Mouse (Mus musculus): ENCODE data around the gene Smc1b. TPM values are rescaled to one million over a fixed set of nuclear protein-coding genes. Genes with fewer than 3 reads are reported as not detected.

The Smc1b gene
- polyA plus RNA-seq, 1 experiment from 2014 or later = 0.34 TPM

- Histone ChIP-seq H3K27ac (ENCODE audit: low read depth, low read length) (no peak overlapping the region), H3K4me2 (no peak overlapping the region), H3K27me3 (ENCODE audit: control insufficient read depth, insufficient read depth, low read length) (no peaks in the 10 kb centered on the region), H3K9me3 (ENCODE audit: control insufficient read depth, low read length) (no peaks in the 10 kb centered on the region), H3K4me1 (ENCODE audit: control insufficient read depth, insufficient read depth, low read length) (peaks cover 12% of the 10 kb centered on the region), H3K9ac (ENCODE audit: low read length) (no peak overlapping the region), H3K4me3 (ENCODE audit: low read depth, low read length) (no peak overlapping the region), H3K36me3 (ENCODE audit: control insufficient read depth, insufficient read depth, low read length) (no peaks in the 10 kb centered on the region)
- ATAC-seq (ENCODE audit: low FRiP score) (no peak), DNase-seq (ENCODE audit: low spot score, missing footprints) (no peak)
- 67% methylated on average over 12 of the region's 12 CpGs for WGBS
Measured at GRCm38 (mm10) chr15:85167086-85167679, 35.4 kb upstream of the Smc1b start.

- Histone ChIP-seq H3K4me3 (ENCODE audit: low read depth, low read length) (no peak overlapping the region), H3K4me2 (no peak overlapping the region), H3K36me3 (ENCODE audit: control insufficient read depth, insufficient read depth, low read length) (no peaks in the 10 kb centered on the region), H3K4me1 (ENCODE audit: control insufficient read depth, insufficient read depth, low read length) (peaks cover 12% of the 10 kb centered on the region), H3K27me3 (ENCODE audit: control insufficient read depth, insufficient read depth, low read length) (no peaks in the 10 kb centered on the region), H3K27ac (ENCODE audit: low read depth, low read length) (no peak overlapping the region; the same call in 1 of the 2 replicates), H3K9me3 (ENCODE audit: control insufficient read depth, low read length) (no peaks in the 10 kb centered on the region), H3K9ac (ENCODE audit: low read length) (no peak overlapping the region)
- DNase-seq (ENCODE audit: low spot score, missing footprints) (peak; percentile 90), ATAC-seq (ENCODE audit: low FRiP score) (peak; percentile 57; the same call in 1 of the 2 replicates)
- WGBS = 24% methylated on average over 11 of the region's 11 CpGs
Measured at GRCm38 (mm10) chr15:85166433-85166933, 34.7 kb upstream of the Smc1b start.

GRCm38 (mm10) chr15:85162693-85163663 lies 31.2 kb upstream of the Smc1b start:
- H3K4me2 ChIP-seq = no peak overlapping the region
- H3K27me3 ChIP-seq (ENCODE audit: control insufficient read depth, insufficient read depth, low read length) = no peaks in the 10 kb centered on the region
- ATAC-seq (ENCODE audit: low FRiP score) = no peak
- H3K4me3 ChIP-seq (ENCODE audit: low read depth, low read length) = no peak overlapping the region
- peak; percentile 85 for DNase-seq (ENCODE audit: low spot score, missing footprints)
- peaks cover 12% of the 10 kb centered on the region for H3K4me1 ChIP-seq (ENCODE audit: control insufficient read depth, insufficient read depth, low read length)
- H3K9me3 ChIP-seq (ENCODE audit: control insufficient read depth, low read length) = no peaks in the 10 kb centered on the region
- no peak overlapping the region for H3K9ac ChIP-seq (ENCODE audit: low read length)
- H3K27ac ChIP-seq (ENCODE audit: low read depth, low read length) = no peak overlapping the region
- WGBS = 70% methylated on average over 21 of the region's 21 CpGs
- H3K36me3 ChIP-seq (ENCODE audit: control insufficient read depth, insufficient read depth, low read length) = no peaks in the 10 kb centered on the region

GRCm38 (mm10) chr15:85161416-85161815 lies 29.7 kb upstream of the Smc1b start:
- no peak for ATAC-seq (ENCODE audit: low FRiP score)
- no peaks in the 10 kb centered on the region for H3K36me3 ChIP-seq (ENCODE audit: control insufficient read depth, insufficient read depth, low read length)
- no peak overlapping the region for H3K4me3 ChIP-seq (ENCODE audit: low read depth, low read length)
- H3K9me3 ChIP-seq (ENCODE audit: control insufficient read depth, low read length) = no peaks in the 10 kb centered on the region
- DNase-seq (ENCODE audit: low spot score, missing footprints) = no peak
- H3K9ac ChIP-seq (ENCODE audit: low read length) = no peak overlapping the region
- no peak overlapping the region for H3K4me2 ChIP-seq
- no peak overlapping the region for H3K27ac ChIP-seq (ENCODE audit: low read depth, low read length)
- H3K4me1 ChIP-seq (ENCODE audit: control insufficient read depth, insufficient read depth, low read length) = peaks cover 3% of the 10 kb centered on the region
- no peaks in the 10 kb centered on the region for H3K27me3 ChIP-seq (ENCODE audit: control insufficient read depth, insufficient read depth, low read length)

- Histone ChIP-seq H3K4me3 (ENCODE audit: low read depth, low read length) (no peak overlapping the region), H3K9me3 (ENCODE audit: control insufficient read depth, low read length) (no peaks in the 10 kb centered on the region), H3K36me3 (ENCODE audit: control insufficient read depth, insufficient read depth, low read length) (no peaks in the 10 kb centered on the region), H3K4me2 (no peak overlapping the region), H3K27ac (ENCODE audit: low read depth, low read length) (no peak overlapping the region), H3K9ac (ENCODE audit: low read length) (no peak overlapping the region), H3K27me3 (ENCODE audit: control insufficient read depth, insufficient read depth, low read length) (no peaks in the 10 kb centered on the region), H3K4me1 (ENCODE audit: control insufficient read depth, insufficient read depth, low read length) (no peaks in the 10 kb centered on the region)
- no peak for DNase-seq (ENCODE audit: low spot score, missing footprints)
- WGBS = 73% methylated on average over 4 of the region's 4 CpGs
- no peak for ATAC-seq (ENCODE audit: low FRiP score)
Measured at GRCm38 (mm10) chr15:85156198-85156597, 24.4 kb upstream of the Smc1b start.

GRCm38 (mm10) chr15:85154091-85154490 lies 22.3 kb upstream of the Smc1b start:
- H3K4me3 ChIP-seq (ENCODE audit: low read depth, low read length) = no peak overlapping the region
- no peaks in the 10 kb centered on the region for H3K36me3 ChIP-seq (ENCODE audit: control insufficient read depth, insufficient read depth, low read length)
- no peaks in the 10 kb centered on the region for H3K27me3 ChIP-seq (ENCODE audit: control insufficient read depth, insufficient read depth, low read length)
- no peak overlapping the region for H3K9ac ChIP-seq (ENCODE audit: low read length)
- no peak overlapping the region for H3K4me2 ChIP-seq
- H3K27ac ChIP-seq (ENCODE audit: low read depth, low read length) = no peak overlapping the region
- ATAC-seq (ENCODE audit: low FRiP score) (no peak), DNase-seq (ENCODE audit: low spot score, missing footprints) (no peak)
- H3K4me1 ChIP-seq (ENCODE audit: control insufficient read depth, insufficient read depth, low read length) = no peaks in the 10 kb centered on the region
- 91% methylated on average over 3 of the region's 3 CpGs for WGBS
- H3K9me3 ChIP-seq (ENCODE audit: control insufficient read depth, low read length) = no peaks in the 10 kb centered on the region

- ATAC-seq (ENCODE audit: low FRiP score) = no peak
- Histone ChIP-seq H3K9ac (ENCODE audit: low read length) (no peak overlapping the region), H3K27ac (ENCODE audit: low read depth, low read length) (no peak overlapping the region), H3K4me2 (no peak overlapping the region), H3K4me3 (ENCODE audit: low read depth, low read length) (no peak overlapping the region), H3K9me3 (ENCODE audit: control insufficient read depth, low read length) (no peaks in the 10 kb centered on the region), H3K27me3 (ENCODE audit: control insufficient read depth, insufficient read depth, low read length) (no peaks in the 10 kb centered on the region), H3K4me1 (ENCODE audit: control insufficient read depth, insufficient read depth, low read length) (no peaks in the 10 kb centered on the region), H3K36me3 (ENCODE audit: control insufficient read depth, insufficient read depth, low read length) (no peaks in the 10 kb centered on the region)
- WGBS = 76% methylated on average over 3 of the region's 3 CpGs
- DNase-seq (ENCODE audit: low spot score, missing footprints) = no peak
Measured at GRCm38 (mm10) chr15:85152577-85152976, 20.8 kb upstream of the Smc1b start.

- H3K27me3 ChIP-seq (ENCODE audit: control insufficient read depth, insufficient read depth, low read length) = no peaks in the 10 kb centered on the region
- no peaks in the 10 kb centered on the region for H3K4me1 ChIP-seq (ENCODE audit: control insufficient read depth, insufficient read depth, low read length)
- no peaks in the 10 kb centered on the region for H3K36me3 ChIP-seq (ENCODE audit: control insufficient read depth, insufficient read depth, low read length)
- H3K4me2 ChIP-seq = no peak overlapping the region
- ATAC-seq (ENCODE audit: low FRiP score) (peak; percentile 58; the same call in 1 of the 2 replicates), DNase-seq (ENCODE audit: low spot score, missing footprints) (peak; percentile 97)
- H3K27ac ChIP-seq (ENCODE audit: low read depth, low read length) = no peak overlapping the region
- no peak overlapping the region for H3K9ac ChIP-seq (ENCODE audit: low read length)
- no peaks in the 10 kb centered on the region for H3K9me3 ChIP-seq (ENCODE audit: control insufficient read depth, low read length)
- no peak overlapping the region for H3K4me3 ChIP-seq (ENCODE audit: low read depth, low read length)
- 36% methylated on average over 13 of the region's 13 CpGs for WGBS
Measured at GRCm38 (mm10) chr15:85151433-85151918, 19.7 kb upstream of the Smc1b start.

- 86% methylated on average over 5 of the region's 5 CpGs for WGBS
- H3K9me3 ChIP-seq (ENCODE audit: control insufficient read depth, low read length) = no peaks in the 10 kb centered on the region
- H3K4me1 ChIP-seq (ENCODE audit: control insufficient read depth, insufficient read depth, low read length) = no peaks in the 10 kb centered on the region
- no peak overlapping the region for H3K27ac ChIP-seq (ENCODE audit: low read depth, low read length)
- no peak for ATAC-seq (ENCODE audit: low FRiP score)
- DNase-seq (ENCODE audit: low spot score, missing footprints) = peak; percentile 57
- H3K36me3 ChIP-seq (ENCODE audit: control insufficient read depth, insufficient read depth, low read length) = no peaks in the 10 kb centered on the region
- no peak overlapping the region for H3K4me3 ChIP-seq (ENCODE audit: low read depth, low read length)
- H3K4me2 ChIP-seq = no peak overlapping the region
- H3K9ac ChIP-seq (ENCODE audit: low read length) = no peak overlapping the region
- no peaks in the 10 kb centered on the region for H3K27me3 ChIP-seq (ENCODE audit: control insufficient read depth, insufficient read depth, low read length)
Measured at GRCm38 (mm10) chr15:85144249-85144648, 12.5 kb upstream of the Smc1b start.

Measured in midbrain, embryonic 11.5 days (tissue).